Mouse (Mus musculus) G1E (cell line): ENCODE results near the gene C530008M17Rik.

Source experiments
- CTCF ChIP-seq: IDR thresholded peaks from 2 replicates; pipeline ENCODE4 v1.5.1; 2012; ENCODE audit warnings: low read depth, low read length, inconsistent platforms, mixed read lengths
- GATA1 ChIP-seq: IDR thresholded peaks from 2 replicates; pipeline ENCODE4 v1.6.1; 2012; ENCODE audit warnings: borderline replicate concordance, low read length, inconsistent platforms, mixed read lengths
- GATA2 ChIP-seq: IDR thresholded peaks from 2 replicates; pipeline ENCODE4 v1.6.1; 2012; ENCODE audit warnings: low read depth, low read length, inconsistent platforms, borderline replicate concordance
- POLR2AphosphoS5 ChIP-seq: IDR thresholded peaks from 2 replicates; pipeline ENCODE4 v1.6.1; 2012; ENCODE audit warnings: low read depth, low read length, inconsistent platforms; ENCODE audit not compliant: insufficient replicate concordance

GRCm38 (mm10) chr5:76779094-76779615, 122.8 kb downstream of the C530008M17Rik start:
- TF ChIP-seq CTCF, result no peak
- TF ChIP-seq GATA1, result no peak
- no peak for TF ChIP-seq GATA2
- TF ChIP-seq POLR2AphosphoS5, result no peak
